Mouse (Mus musculus) inflammation-experienced regulatory T-cells, adult 6 months (primary cell): ENCODE measurements around the gene Gm5105. TPM values are rescaled to one million over a fixed set of nuclear protein-coding genes. Genes with fewer than 3 reads are reported as not detected.

Source experiments
- ATAC-seq: one replicate; pipeline ENCODE4 v1.8.0; 2017
- polyA plus RNA-seq, 3 experiments: library from polyadenylated mRNA; unstranded; fragments of 100-300 nt; shearing (Covaris generic); gene quantifications; one replicate each; pipeline ENCODE4 v1.2.1; 2017

Gene Gm5105
- not detected for polyA plus RNA-seq

DNA sequence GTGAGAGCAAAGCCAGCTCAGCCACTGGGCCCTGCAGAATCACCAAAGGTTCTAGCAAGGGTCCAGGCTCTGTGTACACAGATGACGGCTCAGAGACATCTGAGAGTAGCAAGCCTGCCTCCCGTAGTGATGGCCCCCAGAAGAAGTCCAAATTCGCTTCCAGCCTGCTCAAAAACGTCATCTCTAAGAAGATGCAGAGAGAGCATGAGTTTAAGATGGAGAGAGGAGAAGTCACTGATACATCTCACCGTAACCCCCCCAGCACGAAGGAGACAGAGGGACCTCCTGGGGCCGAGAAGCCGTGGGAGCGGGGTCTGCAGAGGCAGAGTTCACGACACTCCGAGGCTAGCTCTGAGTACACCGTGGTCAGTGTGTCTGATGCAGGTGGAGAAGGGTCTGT is at the start of gene Gm5105:
Gene Gm5105, minus strand, starts transcription at position 101 of the 400 bp plus-strand sequence.
- no peak for ATAC-seq

GRCm38 (mm10) chr3:138116871-138117270 is 49.7 kb upstream of the Gm5105 start:
- no peak for ATAC-seq

DNA sequence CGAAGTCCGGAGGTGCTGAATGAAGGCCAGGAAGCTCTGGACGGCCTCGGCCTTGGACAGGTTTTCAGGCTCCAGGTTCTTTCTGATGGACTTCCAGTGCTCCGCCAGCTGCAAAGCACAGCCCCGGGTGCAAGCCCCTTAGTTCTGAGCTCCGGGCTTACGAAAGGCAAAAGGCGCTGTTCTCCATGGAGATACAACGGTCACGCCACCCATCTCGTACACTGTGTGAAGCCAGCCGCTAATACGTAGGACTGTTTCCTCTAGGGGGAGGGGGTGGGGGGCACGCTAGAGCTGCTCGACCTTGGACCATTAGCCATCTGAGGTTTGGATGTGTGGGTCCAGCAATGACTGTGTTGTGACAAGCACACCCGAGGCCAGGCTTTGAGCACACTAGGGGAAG is 46.9 kb upstream of the Gm5105 start:
- no peak for ATAC-seq

- ATAC-seq: no peak
Observed at GRCm38 (mm10) chr3:138110910-138111782, 44.0 kb upstream of the Gm5105 start.

- ATAC-seq: no peak
Observed at GRCm38 (mm10) chr3:138106887-138107286, 39.7 kb upstream of the Gm5105 start.

DNA sequence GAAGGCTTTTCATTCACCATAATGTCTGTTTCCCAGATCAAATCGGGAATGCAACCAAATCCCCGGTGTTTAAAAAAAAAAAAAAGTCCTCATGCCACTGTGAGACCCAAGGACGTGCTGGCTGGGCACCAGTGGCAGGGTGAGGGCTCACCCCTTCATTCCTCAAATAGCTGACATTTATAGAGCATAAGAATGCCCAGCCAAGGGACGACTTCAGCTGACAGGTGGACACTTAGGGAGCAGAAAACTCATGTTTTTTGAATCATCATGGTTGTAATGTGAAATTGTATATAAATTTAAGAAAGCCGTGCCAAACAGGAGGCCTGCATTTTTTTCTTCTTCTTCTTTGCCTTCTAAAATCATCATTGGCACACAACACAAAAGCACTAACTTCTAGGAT is 37.9 kb upstream of the Gm5105 start:
- ATAC-seq: no peak

GRCm38 (mm10) chr3:138103690-138104089 is 36.5 kb upstream of the Gm5105 start:
- no peak for ATAC-seq

GRCm38 (mm10) chr3:138101936-138102335 is 34.7 kb upstream of the Gm5105 start:
- no peak for ATAC-seq

DNA sequence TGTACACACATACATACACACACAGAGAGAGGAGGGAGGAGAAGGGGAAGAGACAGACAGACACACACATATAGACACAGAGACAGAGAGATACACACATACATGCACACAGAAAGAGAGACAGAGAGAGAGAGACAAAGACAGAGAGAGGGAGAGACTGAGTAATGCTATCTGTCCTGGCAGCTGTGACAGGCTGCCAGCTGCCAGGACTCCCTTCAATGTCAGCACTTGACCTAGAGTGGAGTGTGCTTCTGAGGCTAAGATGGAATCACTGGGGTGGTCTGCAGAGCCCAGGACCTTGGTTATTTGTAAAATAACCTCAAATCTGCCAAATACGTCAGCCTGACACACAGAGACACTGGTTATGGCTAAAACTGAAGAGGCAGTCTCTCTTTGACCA is 30.5 kb upstream of the Gm5105 start:
- no peak for ATAC-seq

DNA sequence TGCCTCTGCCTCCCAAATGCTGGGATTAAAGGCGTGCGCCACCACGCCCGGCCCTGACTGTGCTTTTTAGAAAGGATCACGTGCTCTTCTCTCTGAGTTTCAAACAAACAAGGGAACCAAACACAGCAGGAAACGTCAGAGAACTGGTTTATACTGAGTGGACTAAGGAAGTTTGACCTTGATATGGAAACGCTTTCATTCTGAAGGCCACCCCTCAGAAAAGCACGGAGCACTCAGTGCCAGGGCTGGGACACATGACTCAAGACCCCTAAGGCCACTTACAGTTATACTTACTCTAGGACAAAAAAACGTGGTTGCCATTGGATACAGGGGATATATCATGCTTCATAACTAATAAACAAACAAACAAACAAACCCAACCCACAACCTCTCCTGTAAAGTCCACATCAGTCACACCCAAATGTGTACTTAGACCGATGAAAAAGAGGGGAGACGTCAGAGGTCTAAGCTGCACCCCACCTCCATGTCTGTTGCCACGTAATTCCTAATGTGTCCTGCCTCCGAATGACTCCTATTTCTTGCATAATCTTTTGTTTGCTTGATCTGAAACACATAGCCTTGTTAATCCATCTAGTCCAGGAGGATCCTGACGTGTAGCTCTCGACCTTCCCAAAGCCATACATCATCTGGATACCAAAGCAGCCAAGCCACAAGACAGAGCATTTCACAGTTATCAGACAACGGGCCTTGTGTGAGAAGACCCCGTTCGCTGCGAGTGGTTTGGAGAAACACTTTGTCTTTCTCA is 29.3 kb upstream of the Gm5105 start:
- ATAC-seq: no peak

- ATAC-seq: no peak
Observed at GRCm38 (mm10) chr3:138095718-138096117, 28.5 kb upstream of the Gm5105 start.

GRCm38 (mm10) chr3:138095301-138095700 is 28.1 kb upstream of the Gm5105 start:
- no peak for ATAC-seq

DNA sequence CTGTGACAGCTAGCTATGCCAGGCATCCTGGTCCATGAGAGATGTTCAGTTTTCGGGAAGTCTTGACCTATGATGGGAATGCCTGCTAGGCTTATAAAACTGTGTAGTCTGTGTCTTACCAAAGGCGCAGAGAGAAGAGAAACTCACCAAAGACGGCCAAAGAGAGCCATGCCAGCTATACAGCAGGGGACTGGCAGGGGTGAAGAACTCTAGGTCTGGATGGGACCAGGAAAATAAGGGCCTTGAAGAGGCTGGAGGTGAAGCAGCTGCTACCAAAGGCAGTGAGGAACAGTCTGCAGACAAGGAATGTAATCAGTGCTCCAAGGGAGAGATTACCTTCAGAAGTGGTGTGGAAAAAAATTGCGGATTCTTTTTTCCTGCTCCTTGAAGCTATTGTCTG is 16.7 kb upstream of the Gm5105 start:
- ATAC-seq: no peak

- ATAC-seq: no peak
Observed at GRCm38 (mm10) chr3:138083073-138083637, 16.0 kb upstream of the Gm5105 start.

DNA sequence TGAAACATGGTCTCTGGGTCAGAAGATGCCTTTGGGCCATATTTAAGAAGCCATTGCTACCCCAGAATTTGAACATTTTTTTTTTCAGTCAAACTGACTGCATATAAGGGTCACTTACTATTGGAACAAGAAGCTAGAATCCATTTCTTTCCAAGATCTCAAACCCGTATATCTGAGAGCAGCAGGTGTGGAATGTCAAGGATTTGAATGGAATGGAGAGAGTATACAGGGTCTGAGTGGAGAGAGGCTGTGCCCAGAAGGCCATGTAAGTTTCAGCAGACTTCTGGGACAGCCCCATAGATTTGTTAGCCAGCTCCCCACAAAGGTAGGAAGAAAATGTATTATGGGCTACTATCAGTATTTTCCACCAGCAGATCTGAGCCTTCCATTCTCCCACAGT is 11.5 kb upstream of the Gm5105 start:
- ATAC-seq: no peak

- ATAC-seq: no peak
Observed at GRCm38 (mm10) chr3:138077476-138078340, 10.5 kb upstream of the Gm5105 start.

DNA sequence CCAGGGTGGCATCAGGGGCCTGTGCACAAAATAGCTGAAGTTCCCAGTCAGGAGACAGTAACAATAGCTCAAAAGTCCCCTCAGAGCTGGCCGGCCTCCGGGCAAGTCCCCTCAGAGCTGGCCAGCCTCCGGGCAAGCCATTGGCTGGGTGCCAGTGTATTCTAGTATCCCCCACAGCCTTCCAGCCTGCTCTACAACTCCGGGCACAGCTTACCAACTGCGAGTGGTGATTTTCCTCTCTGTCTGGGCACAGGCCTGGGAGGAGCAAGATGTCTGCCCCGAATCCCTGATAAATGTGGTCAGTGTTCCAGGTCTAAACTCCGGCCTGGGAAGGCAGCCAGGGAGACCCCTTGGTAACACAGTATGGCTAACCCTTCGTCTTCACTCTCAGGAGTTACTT is 8.0 kb upstream of the Gm5105 start:
- no peak for ATAC-seq

- no peak for ATAC-seq
Observed at GRCm38 (mm10) chr3:138074214-138074613, 7.0 kb upstream of the Gm5105 start.

- no peak for ATAC-seq
Observed at GRCm38 (mm10) chr3:138071476-138072073, 4.4 kb upstream of the Gm5105 start.

- ATAC-seq: no peak
Observed at GRCm38 (mm10) chr3:138071004-138071403, 3.8 kb upstream of the Gm5105 start.

DNA sequence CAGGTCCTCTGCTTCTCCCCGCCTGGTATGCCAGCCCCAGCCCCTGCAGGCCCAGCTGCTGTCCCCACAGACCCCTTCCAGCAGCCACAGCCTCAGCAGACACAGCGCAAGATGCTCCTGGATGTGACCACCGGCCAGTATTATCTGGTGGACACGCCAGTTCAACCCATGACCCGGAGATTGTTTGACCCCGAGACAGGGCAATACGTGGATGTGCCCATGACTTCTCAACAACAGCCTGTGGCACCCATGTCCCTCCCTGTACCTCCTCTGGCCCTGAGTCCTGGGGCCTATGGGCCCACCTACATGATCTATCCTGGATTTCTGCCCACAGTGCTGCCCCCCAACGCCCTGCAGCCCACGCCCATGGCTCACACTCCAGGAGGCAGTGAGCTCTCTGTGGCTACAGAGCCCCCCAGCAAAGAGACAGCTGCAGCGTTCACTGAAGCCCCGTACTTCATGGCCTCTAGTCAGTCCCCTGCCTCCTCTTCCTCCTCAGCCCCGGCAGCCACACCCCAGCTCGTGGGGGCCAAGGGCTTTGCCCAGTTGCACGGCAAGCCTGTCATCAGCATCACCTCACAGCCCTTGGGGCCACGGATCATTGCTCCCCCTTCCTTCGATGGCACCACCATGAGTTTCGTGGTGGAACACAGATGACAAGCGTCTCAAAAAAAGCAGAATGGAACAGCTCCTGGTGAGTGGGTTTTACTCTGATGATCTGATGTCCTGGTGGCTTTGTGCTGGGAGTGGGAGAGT is 2.7 kb upstream of the Gm5105 start:
- ATAC-seq: no peak
